Mouse (Mus musculus): ENCODE data around the gene Dvl1.
A peak's percentile ranks its signal among the peaks of the same experiment; 100 is the strongest.

Gene Dvl1

GRCm38 (mm10) chr4:155846871-155847578 is at the start of gene Dvl1:
Gene Dvl1, plus strand, starts transcription at chr4:155847402.
- DNase-seq = peak; percentile 93

GRCm38 (mm10) chr4:155802075-155802474 is 45.1 kb upstream of the Dvl1 start:
- DNase-seq = no peak

- peak; percentile 48 for DNase-seq
Measured at GRCm38 (mm10) chr4:155802741-155803339, 44.4 kb upstream of the Dvl1 start, which contains the start of gene Mrpl20. Gene Mrpl20, plus strand, starts transcription at chr4:155802878.

- DNase-seq = peak; percentile 95
Measured at GRCm38 (mm10) chr4:155803340-155804041, 43.7 kb upstream of the Dvl1 start.

- no peak for DNase-seq
Measured at GRCm38 (mm10) chr4:155807841-155808240, 39.4 kb upstream of the Dvl1 start.

GRCm38 (mm10) chr4:155811929-155812664 is 35.1 kb upstream of the Dvl1 start, which contains the start of gene Ccnl2:
Gene Ccnl2, plus strand, starts transcription at chr4:155812489.
- DNase-seq = peak; percentile 98

GRCm38 (mm10) chr4:155812665-155813181 is 34.5 kb upstream of the Dvl1 start:
- DNase-seq = peak; percentile 60

- DNase-seq = no peak
Measured at GRCm38 (mm10) chr4:155817533-155817932, 29.7 kb upstream of the Dvl1 start.

GRCm38 (mm10) chr4:155821025-155821424 is 26.2 kb upstream of the Dvl1 start:
- no peak for DNase-seq

GRCm38 (mm10) chr4:155823443-155823842 is 23.8 kb upstream of the Dvl1 start:
- no peak for DNase-seq

GRCm38 (mm10) chr4:155829866-155830265 is 17.3 kb upstream of the Dvl1 start:
- no peak for DNase-seq

GRCm38 (mm10) chr4:155830596-155830995 is 16.6 kb upstream of the Dvl1 start:
- DNase-seq = no peak

GRCm38 (mm10) chr4:155831205-155831766 is 15.9 kb upstream of the Dvl1 start, which contains the start of gene Aurkaip1:
Gene Aurkaip1, plus strand, starts transcription at chr4:155831272.
- DNase-seq = peak; percentile 98

GRCm38 (mm10) chr4:155831831-155832230 is 15.4 kb upstream of the Dvl1 start:
- DNase-seq = no peak

GRCm38 (mm10) chr4:155832321-155832720 is 14.9 kb upstream of the Dvl1 start:
- DNase-seq = no peak

- no peak for DNase-seq
Measured at GRCm38 (mm10) chr4:155833234-155833633, 14.0 kb upstream of the Dvl1 start.

- peak; percentile 85 for DNase-seq
Measured at GRCm38 (mm10) chr4:155833836-155834235, 13.4 kb upstream of the Dvl1 start.

- DNase-seq = no peak
Measured at GRCm38 (mm10) chr4:155837404-155838010, 9.7 kb upstream of the Dvl1 start.

GRCm38 (mm10) chr4:155838187-155839153 is 8.7 kb upstream of the Dvl1 start:
- no peak for DNase-seq

GRCm38 (mm10) chr4:155839483-155839910 is 7.7 kb upstream of the Dvl1 start, which contains the start of gene Mxra8:
Gene Mxra8, plus strand, starts transcription at chr4:155839680.
- DNase-seq = peak; percentile 92
